11 mouse cellular contexts compared by ENCODE assay signal in genomic region chr12:88774666-88775065, GRCm38 (mm10). TPM values are rescaled to one million over a fixed set of nuclear protein-coding genes. Genes with fewer than 3 reads are reported as not detected.
"Had no signal": no experiment of that assay in that cellular context is flagged by ENCODE, and none has a peak within 500 bp of the region (broad histone marks: within the 10 kb centered on the region; RNA-seq: fewer than 3 reads in every experiment).

No protein-coding gene starts in this region.

- DNase-seq: kidney, adult 2 months; kidney, postnatal 25 days; layer of hippocampus, adult 9-11 months; liver, postnatal 0 days; lung, postnatal 10 days; lung, postnatal 36 days; right cerebral cortex, postnatal 14 days; spleen, adult 18-20 months; thymus, adult 18-20 months; thymus, postnatal 36 days had no signal

RNA-seq across cellular contexts. Expression of gene Nrxn3, which starts 52.0 kb away (rescaled TPM):
- total RNA-seq: monocyte, adult 5-6 weeks had no signal
